Mouse (Mus musculus) gastrocnemius, adult 2 months (tissue): ENCODE data around the gene Thra. TPM values are rescaled to one million over a fixed set of nuclear protein-coding genes. Genes with fewer than 3 reads are reported as not detected.
A peak's percentile ranks its signal among the peaks of the same experiment; 100 is the strongest.
"Not testable (repeated sequence)": the region's sequence is repeated elsewhere in the genome, so short reads cannot be mapped to it uniquely, and the experiment has no call there.

Experiments
- DNase-seq: peaks from one replicate; pipeline ENCODE4 v3.0.0; 2022
- H3K27ac ChIP-seq: fragments of 200-600 bp; 2 replicates; pipeline ENCODE4 v1.8.1; 2022; ENCODE audit warnings: mild to moderate bottlenecking
- H3K4me3 ChIP-seq: fragments of 200-600 bp; 2 replicates; pipeline ENCODE4 v1.8.1; 2022; ENCODE audit warnings: mild to moderate bottlenecking, moderate library complexity
- CTCF ChIP-seq: fragments of 200-600 bp; IDR thresholded peaks from 2 replicates; pipeline ENCODE4 v1.8.1; 2022; ENCODE audit warnings: antibody characterized with exemption, mild to moderate bottlenecking, moderate library complexity
- intact Hi-C: fragments of 180-260 bp; cut with DNase I; formaldehyde crosslinking; loops from one replicate; pipeline ENCODE4 v1.15.1; 2025
- total RNA-seq, 2 experiments: library from RNA; stranded (reverse); gene quantifications; 2 replicates each; pipeline ENCODE4 v1.2.3; 2021

Gene Thra
- total RNA-seq, 2 experiments from 2014 or later = 78.8 to 96.8 TPM

GRCm38 (mm10) chr11:98707401-98708281, 32.8 kb upstream of the Thra start:
- Histone ChIP-seq H3K27ac (peak overlapping the region; percentile 73; the same call in 1 of the 2 replicates), H3K4me3 (no peak overlapping the region)
- intact Hi-C loops = loop anchor here (10.0 kb wide), 1 partner anchor 333 kb away; no protein-coding TSS in a partner anchor
- DNase-seq = peak; percentile 46
- TF ChIP-seq CTCF = no peak

GRCm38 (mm10) chr11:98708282-98708956, 32.0 kb upstream of the Thra start:
- H3K27ac ChIP-seq = peak overlapping the region; percentile 73
- DNase-seq = peak; percentile 44
- H3K4me3 ChIP-seq = peak overlapping the region; percentile 46
- TF ChIP-seq CTCF = no peak
- intact Hi-C loops = loop anchor here (10.0 kb wide), 1 partner anchor 334 kb away; no protein-coding TSS in a partner anchor

- peak overlapping the region; percentile 46 for H3K4me3 ChIP-seq
- H3K27ac ChIP-seq = peak overlapping the region; percentile 73
- intact Hi-C loops = loop anchor here (10.0 kb wide), 1 partner anchor 334 kb away; no protein-coding TSS in a partner anchor
- no peak for TF ChIP-seq CTCF
- peak; percentile 67 for DNase-seq
Measured at GRCm38 (mm10) chr11:98709001-98709741, 31.3 kb upstream of the Thra start.

GRCm38 (mm10) chr11:98710416-98711045, 29.9 kb upstream of the Thra start:
- Histone ChIP-seq H3K4me3 (peak overlapping the region; percentile 36), H3K27ac (peak overlapping the region; percentile 73)
- peak; percentile 89 for DNase-seq
- intact Hi-C loops = no loop called here
- peak; percentile 93 for TF ChIP-seq CTCF

- peak; percentile 21 for DNase-seq
- no peak for TF ChIP-seq CTCF
- H3K27ac ChIP-seq = peak overlapping the region; percentile 73
- intact Hi-C loops = no loop called here
- H3K4me3 ChIP-seq = peak overlapping the region; percentile 36; the same call in 1 of the 2 replicates
Measured at GRCm38 (mm10) chr11:98711046-98711434, 29.4 kb upstream of the Thra start.

GRCm38 (mm10) chr11:98712009-98712408, 28.4 kb upstream of the Thra start:
- TF ChIP-seq CTCF = peak; percentile 46
- intact Hi-C loops, H3K27ac ChIP-seq, H3K4me3 ChIP-seq: not testable (repeated sequence)
- peak; percentile 46 for DNase-seq

- H3K4me3 ChIP-seq = no peak overlapping the region
- DNase-seq = peak; percentile 13
- TF ChIP-seq CTCF = no peak
- no peak overlapping the region for H3K27ac ChIP-seq
- intact Hi-C loops = no loop called here
Measured at GRCm38 (mm10) chr11:98713703-98714102, 26.7 kb upstream of the Thra start.

GRCm38 (mm10) chr11:98715946-98716345, 24.5 kb upstream of the Thra start:
- no peak for TF ChIP-seq CTCF
- no peak overlapping the region for H3K27ac ChIP-seq
- no peak overlapping the region for H3K4me3 ChIP-seq
- intact Hi-C loops = no loop called here
- DNase-seq = peak; percentile 18

GRCm38 (mm10) chr11:98717904-98718303, 22.5 kb upstream of the Thra start:
- H3K27ac ChIP-seq = peak overlapping the region; percentile 95
- peak overlapping the region; percentile 43 for H3K4me3 ChIP-seq
- peak; percentile 88 for DNase-seq
- intact Hi-C loops = loop anchor here (2.0 kb wide), 1 partner anchor 69 kb away; no protein-coding TSS in a partner anchor
- peak; percentile 98 for TF ChIP-seq CTCF

- H3K27ac ChIP-seq = peak overlapping the region; percentile 95
- TF ChIP-seq CTCF = no peak
- intact Hi-C loops = loop anchor here (1.0 kb wide), 1 partner anchor 53 kb away; no protein-coding TSS in a partner anchor
- DNase-seq = peak; percentile 15
- no peak overlapping the region for H3K4me3 ChIP-seq
Measured at GRCm38 (mm10) chr11:98720756-98721155, 19.7 kb upstream of the Thra start.

- Histone ChIP-seq H3K4me3 (peak overlapping the region; percentile 14), H3K27ac (peak overlapping the region; percentile 95)
- peak; percentile 90 for DNase-seq
- peak; percentile 75 for TF ChIP-seq CTCF
- intact Hi-C loops = loop anchor here (1.0 kb wide), 1 partner anchor 52 kb away; no protein-coding TSS in a partner anchor
Measured at GRCm38 (mm10) chr11:98721458-98722226, 18.8 kb upstream of the Thra start.
